Mouse (Mus musculus): ENCODE measurements at regions not wholly inside any gene's neighbourhood (a gene's known extent, or its start where the extent isn't known, plus 50 kb on each side); places are given as distances from the start of the nearest gene placed in this dataset.

GRCm38 (mm10) chr3:34593279-34593678, 56.9 kb upstream of the Sox2 start:
- ATAC-seq (ENCODE audit: insufficient number of reproducible peaks, insufficient read depth, low FRiP score, low read depth), result no peak
- Histone ChIP-seq H3K4me2 (ENCODE audit: low read length) (no peak overlapping the region), H3K9me3 (ENCODE audit: control insufficient read depth, low read length) (no peaks in the 10 kb centered on the region), H3K27me3 (ENCODE audit: control insufficient read depth, insufficient read depth, low read length) (no peaks in the 10 kb centered on the region), H3K27ac (replicated peaks in 1 of 2; ENCODE audit: control insufficient read depth in 1 of 2, insufficient read depth in 1 of 2, low read depth in 2 of 2, low read length in 2 of 2) (no peak overlapping the region), H3K9ac (ENCODE audit: low read length) (no peak overlapping the region), H3K36me3 (ENCODE audit: control insufficient read depth, insufficient read depth, low read length) (no peaks in the 10 kb centered on the region), H3K4me3 (ENCODE audit: control insufficient read depth in 1 of 2, insufficient read depth in 1 of 2, low read depth in 1 of 2, low read length in 2 of 2) (no peak overlapping the region), H3K4me1 (ENCODE audit: control insufficient read depth in 2 of 2, insufficient read depth in 2 of 2, low read length in 2 of 2) (no peaks in the 10 kb centered on the region)
- 53% methylated on average over 4 of the region's 4 CpGs for WGBS

- H3K4me2 ChIP-seq (ENCODE audit: low read length), result no peak overlapping the region
- H3K27ac ChIP-seq (replicated peaks in 1 of 2; ENCODE audit: control insufficient read depth in 1 of 2, insufficient read depth in 1 of 2, low read depth in 2 of 2, low read length in 2 of 2), result no peak overlapping the region
- no peak for ATAC-seq (ENCODE audit: insufficient number of reproducible peaks, insufficient read depth, low FRiP score, low read depth)
- 65% methylated on average over 8 of the region's 8 CpGs for WGBS
- H3K9me3 ChIP-seq (ENCODE audit: control insufficient read depth, low read length), result no peaks in the 10 kb centered on the region
- H3K4me3 ChIP-seq (ENCODE audit: control insufficient read depth in 1 of 2, insufficient read depth in 1 of 2, low read depth in 1 of 2, low read length in 2 of 2), result no peak overlapping the region
- no peak overlapping the region for H3K9ac ChIP-seq (ENCODE audit: low read length)
- H3K27me3 ChIP-seq (ENCODE audit: control insufficient read depth, insufficient read depth, low read length), result no peaks in the 10 kb centered on the region
- no peaks in the 10 kb centered on the region for H3K4me1 ChIP-seq (ENCODE audit: control insufficient read depth in 2 of 2, insufficient read depth in 2 of 2, low read length in 2 of 2)
- H3K36me3 ChIP-seq (ENCODE audit: control insufficient read depth, insufficient read depth, low read length), result no peaks in the 10 kb centered on the region
Measured at GRCm38 (mm10) chr3:34577896-34578530, 72.2 kb upstream of the Sox2 start.

- Histone ChIP-seq H3K27ac (replicated peaks in 1 of 2; ENCODE audit: control insufficient read depth in 1 of 2, insufficient read depth in 1 of 2, low read depth in 2 of 2, low read length in 2 of 2) (no peak overlapping the region), H3K36me3 (ENCODE audit: control insufficient read depth, insufficient read depth, low read length) (no peaks in the 10 kb centered on the region), H3K4me2 (ENCODE audit: low read length) (no peak overlapping the region), H3K4me3 (ENCODE audit: control insufficient read depth in 1 of 2, insufficient read depth in 1 of 2, low read depth in 1 of 2, low read length in 2 of 2) (no peak overlapping the region), H3K9ac (ENCODE audit: low read length) (no peak overlapping the region), H3K27me3 (ENCODE audit: control insufficient read depth, insufficient read depth, low read length) (no peaks in the 10 kb centered on the region), H3K4me1 (ENCODE audit: control insufficient read depth in 2 of 2, insufficient read depth in 2 of 2, low read length in 2 of 2) (no peaks in the 10 kb centered on the region), H3K9me3 (ENCODE audit: control insufficient read depth, low read length) (no peaks in the 10 kb centered on the region)
- 85% methylated on average over 6 of the region's 6 CpGs for WGBS
- ATAC-seq (ENCODE audit: insufficient number of reproducible peaks, insufficient read depth, low FRiP score, low read depth), result no peak
Measured at GRCm38 (mm10) chr3:34577115-34577514, 73.1 kb upstream of the Sox2 start.

GRCm38 (mm10) chr3:34576159-34576558, 74.0 kb upstream of the Sox2 start:
- H3K9me3 ChIP-seq (ENCODE audit: control insufficient read depth, low read length), result no peaks in the 10 kb centered on the region
- H3K4me2 ChIP-seq (ENCODE audit: low read length), result no peak overlapping the region
- no peak overlapping the region for H3K27ac ChIP-seq (replicated peaks in 1 of 2; ENCODE audit: control insufficient read depth in 1 of 2, insufficient read depth in 1 of 2, low read depth in 2 of 2, low read length in 2 of 2)
- no peaks in the 10 kb centered on the region for H3K4me1 ChIP-seq (ENCODE audit: control insufficient read depth in 2 of 2, insufficient read depth in 2 of 2, low read length in 2 of 2)
- H3K27me3 ChIP-seq (ENCODE audit: control insufficient read depth, insufficient read depth, low read length), result no peaks in the 10 kb centered on the region
- 44% methylated on average over 11 of the region's 11 CpGs for WGBS
- no peak overlapping the region for H3K4me3 ChIP-seq (ENCODE audit: control insufficient read depth in 1 of 2, insufficient read depth in 1 of 2, low read depth in 1 of 2, low read length in 2 of 2)
- H3K36me3 ChIP-seq (ENCODE audit: control insufficient read depth, insufficient read depth, low read length), result no peaks in the 10 kb centered on the region
- no peak overlapping the region for H3K9ac ChIP-seq (ENCODE audit: low read length)
- ATAC-seq (ENCODE audit: insufficient number of reproducible peaks, insufficient read depth, low FRiP score, low read depth), result no peak

- WGBS, result 81% methylated on average over 9 of the region's 9 CpGs
- H3K9ac ChIP-seq (ENCODE audit: low read length), result no peak overlapping the region
- no peak for ATAC-seq (ENCODE audit: insufficient number of reproducible peaks, insufficient read depth, low FRiP score, low read depth)
- H3K4me2 ChIP-seq (ENCODE audit: low read length), result no peak overlapping the region
- no peaks in the 10 kb centered on the region for H3K9me3 ChIP-seq (ENCODE audit: control insufficient read depth, low read length)
- peaks cover 3% of the 10 kb centered on the region in 2 experiments; a peak in 3 of 4 replicates for H3K4me1 ChIP-seq (ENCODE audit: control insufficient read depth in 2 of 2, insufficient read depth in 2 of 2, low read length in 2 of 2)
- no peaks in the 10 kb centered on the region for H3K36me3 ChIP-seq (ENCODE audit: control insufficient read depth, insufficient read depth, low read length)
- no peak overlapping the region for H3K27ac ChIP-seq (replicated peaks in 1 of 2; ENCODE audit: control insufficient read depth in 1 of 2, insufficient read depth in 1 of 2, low read depth in 2 of 2, low read length in 2 of 2)
- no peak overlapping the region for H3K4me3 ChIP-seq (ENCODE audit: control insufficient read depth in 1 of 2, insufficient read depth in 1 of 2, low read depth in 1 of 2, low read length in 2 of 2)
- no peaks in the 10 kb centered on the region for H3K27me3 ChIP-seq (ENCODE audit: control insufficient read depth, insufficient read depth, low read length)
Measured at GRCm38 (mm10) chr3:34574711-34575350, 75.4 kb upstream of the Sox2 start.

GRCm38 (mm10) chr3:34573312-34573711, 76.9 kb upstream of the Sox2 start:
- H3K9me3 ChIP-seq (ENCODE audit: control insufficient read depth, low read length), result no peaks in the 10 kb centered on the region
- H3K4me1 ChIP-seq (ENCODE audit: control insufficient read depth in 2 of 2, insufficient read depth in 2 of 2, low read length in 2 of 2), result peaks cover 3 to 4% of the 10 kb centered on the region in 2 experiments; a peak in 3 of 4 replicates
- no peak overlapping the region for H3K4me2 ChIP-seq (ENCODE audit: low read length)
- no peak overlapping the region for H3K9ac ChIP-seq (ENCODE audit: low read length)
- no peak overlapping the region for H3K27ac ChIP-seq (replicated peaks in 1 of 2; ENCODE audit: control insufficient read depth in 1 of 2, insufficient read depth in 1 of 2, low read depth in 2 of 2, low read length in 2 of 2)
- H3K27me3 ChIP-seq (ENCODE audit: control insufficient read depth, insufficient read depth, low read length), result no peaks in the 10 kb centered on the region
- 81% methylated on average over 7 of the region's 7 CpGs for WGBS
- no peak for ATAC-seq (ENCODE audit: insufficient number of reproducible peaks, insufficient read depth, low FRiP score, low read depth)
- H3K4me3 ChIP-seq (ENCODE audit: control insufficient read depth in 1 of 2, insufficient read depth in 1 of 2, low read depth in 1 of 2, low read length in 2 of 2), result no peak overlapping the region
- H3K36me3 ChIP-seq (ENCODE audit: control insufficient read depth, insufficient read depth, low read length), result no peaks in the 10 kb centered on the region

- no peaks in the 10 kb centered on the region for H3K36me3 ChIP-seq (ENCODE audit: control insufficient read depth, insufficient read depth, low read length)
- H3K27ac ChIP-seq (replicated peaks in 1 of 2; ENCODE audit: control insufficient read depth in 1 of 2, insufficient read depth in 1 of 2, low read depth in 2 of 2, low read length in 2 of 2), result no peak overlapping the region
- no peaks in the 10 kb centered on the region for H3K9me3 ChIP-seq (ENCODE audit: control insufficient read depth, low read length)
- WGBS, result 83% methylated on average over 6 of the region's 6 CpGs
- H3K4me3 ChIP-seq (ENCODE audit: control insufficient read depth in 1 of 2, insufficient read depth in 1 of 2, low read depth in 1 of 2, low read length in 2 of 2), result no peak overlapping the region
- no peak overlapping the region for H3K9ac ChIP-seq (ENCODE audit: low read length)
- no peaks in the 10 kb centered on the region for H3K27me3 ChIP-seq (ENCODE audit: control insufficient read depth, insufficient read depth, low read length)
- ATAC-seq (ENCODE audit: insufficient number of reproducible peaks, insufficient read depth, low FRiP score, low read depth), result no peak
- H3K4me2 ChIP-seq (ENCODE audit: low read length), result no peak overlapping the region
- peaks cover 3 to 4% of the 10 kb centered on the region in 2 experiments; a peak in 3 of 4 replicates for H3K4me1 ChIP-seq (ENCODE audit: control insufficient read depth in 2 of 2, insufficient read depth in 2 of 2, low read length in 2 of 2)
Measured at GRCm38 (mm10) chr3:34572081-34572480, 78.1 kb upstream of the Sox2 start.

- Histone ChIP-seq H3K4me2 (ENCODE audit: low read length) (no peak overlapping the region), H3K27ac (replicated peaks in 1 of 2; ENCODE audit: control insufficient read depth in 1 of 2, insufficient read depth in 1 of 2, low read depth in 2 of 2, low read length in 2 of 2) (no peak overlapping the region), H3K4me3 (ENCODE audit: control insufficient read depth in 1 of 2, insufficient read depth in 1 of 2, low read depth in 1 of 2, low read length in 2 of 2) (no peak overlapping the region), H3K9ac (ENCODE audit: low read length) (no peak overlapping the region), H3K4me1 (ENCODE audit: control insufficient read depth in 2 of 2, insufficient read depth in 2 of 2, low read length in 2 of 2) (peaks cover 3 to 4% of the 10 kb centered on the region in 2 experiments; a peak in 3 of 4 replicates), H3K27me3 (ENCODE audit: control insufficient read depth, insufficient read depth, low read length) (no peaks in the 10 kb centered on the region), H3K36me3 (ENCODE audit: control insufficient read depth, insufficient read depth, low read length) (no peaks in the 10 kb centered on the region), H3K9me3 (ENCODE audit: control insufficient read depth, low read length) (no peaks in the 10 kb centered on the region)
- ATAC-seq (ENCODE audit: insufficient number of reproducible peaks, insufficient read depth, low FRiP score, low read depth), result no peak
- WGBS, result 90% methylated on average over 9 of the region's 9 CpGs
Measured at GRCm38 (mm10) chr3:34571630-34572029, 78.6 kb upstream of the Sox2 start.

Measured in heart, embryonic 14.5 days (tissue).